Mouse (Mus musculus) spleen, postnatal 36 days (tissue): ENCODE data around the gene Sycp2.

Source experiments
- DNase-seq, 2 experiments: peaks; one replicate each; pipeline ENCODE4 v3.0.0; 2022; ENCODE audit warnings: low spot score in 2 of 2, mixed read lengths in 1 of 2

Gene Sycp2

DNA sequence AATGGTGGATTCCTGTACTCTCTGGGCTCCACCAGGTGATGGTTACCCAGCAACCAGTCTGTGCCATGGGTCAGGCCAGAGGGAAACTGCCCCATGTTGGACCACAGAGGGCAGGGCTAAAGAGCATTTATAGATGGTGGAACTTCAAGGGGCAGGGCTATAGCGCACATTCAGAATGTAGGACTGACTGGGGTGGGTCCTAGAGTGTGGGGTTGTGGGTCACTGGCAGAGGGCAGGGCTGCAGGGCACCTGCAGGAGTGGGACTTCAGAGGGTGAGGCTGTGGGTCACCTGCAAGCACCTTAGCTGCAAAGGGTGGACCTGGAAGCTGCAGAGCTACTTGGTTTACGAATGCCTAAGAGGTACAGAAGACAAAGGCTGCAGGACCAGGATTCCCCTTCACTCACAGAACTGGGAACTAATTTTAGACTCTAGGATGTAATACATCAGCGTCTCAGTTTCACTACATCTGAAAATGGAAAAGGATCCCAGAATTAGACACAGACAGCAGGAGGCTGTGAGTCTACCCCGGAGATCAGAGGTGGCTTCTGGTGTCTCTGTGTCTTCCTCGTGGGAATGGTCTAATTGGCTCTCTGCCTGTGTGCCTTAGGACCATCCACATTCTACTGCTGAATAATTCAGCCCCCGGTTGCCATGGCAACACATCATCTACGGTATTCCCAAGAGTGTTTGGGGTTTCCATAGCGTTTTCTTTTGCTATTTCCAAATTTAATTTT, 103.9 kb downstream of the Sycp2 start:
- DNase-seq: no peak
